Mouse (Mus musculus): ENCODE results near the gene Adgra3. TPM values are rescaled to one million over a fixed set of nuclear protein-coding genes. Genes with fewer than 3 reads are reported as not detected.
A peak's percentile ranks its signal among the peaks of the same experiment; 100 is the strongest.

Adgra3 gene
- total RNA-seq, 2 experiments from 2014 or later = 22.3 to 24.3 TPM

- intact Hi-C loops (cut with DNase I) = no loop called here
- peak in 1 of 2 experiments; percentile 28 for DNase-seq
Observed at GRCm38 (mm10) chr5:50034231-50034630, 24.6 kb downstream of the Adgra3 start.

DNA sequence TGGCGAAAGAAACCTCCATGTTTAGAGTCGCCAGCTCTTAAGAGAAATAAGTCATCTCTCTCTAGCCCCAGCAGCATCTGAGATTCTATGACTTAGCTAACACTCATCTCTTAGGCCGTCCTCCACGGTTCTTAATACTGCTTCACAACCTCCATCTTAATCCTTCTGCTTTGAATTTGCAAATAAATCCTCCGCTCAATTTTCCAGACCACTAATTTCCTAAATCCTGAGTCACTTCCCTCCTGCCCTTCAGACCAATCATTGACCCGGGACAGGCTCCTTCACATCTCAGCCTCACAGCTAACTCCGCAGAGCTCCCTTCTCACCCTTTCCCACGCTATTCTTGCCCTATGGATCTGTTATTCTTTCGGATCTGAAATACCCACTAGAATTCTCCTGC is 25.1 kb downstream of the Adgra3 start:
- DNase-seq = no peak
- intact Hi-C loops (cut with DNase I) = no loop called here

- intact Hi-C loops (cut with DNase I) = no loop called here
- no peak for DNase-seq
Observed at GRCm38 (mm10) chr5:50032332-50032731, 26.5 kb downstream of the Adgra3 start.

GRCm38 (mm10) chr5:50031763-50032272 is 27.0 kb downstream of the Adgra3 start:
- intact Hi-C loops (cut with DNase I) = no loop called here
- no peak for DNase-seq

- no peak for DNase-seq
- intact Hi-C loops (cut with DNase I) = no loop called here
Observed at GRCm38 (mm10) chr5:50031288-50031687, 27.5 kb downstream of the Adgra3 start.

GRCm38 (mm10) chr5:50029662-50030061 is 29.1 kb downstream of the Adgra3 start:
- no peak for DNase-seq
- intact Hi-C loops (cut with DNase I) = no loop called here

GRCm38 (mm10) chr5:50027561-50027960 is 31.2 kb downstream of the Adgra3 start:
- intact Hi-C loops (cut with DNase I) = no loop called here
- no peak for DNase-seq

- intact Hi-C loops (cut with DNase I) = no loop called here
- peak; percentile 24 to 40 for DNase-seq
Observed at GRCm38 (mm10) chr5:50027001-50027400, 31.8 kb downstream of the Adgra3 start.

- intact Hi-C loops (cut with DNase I) = no loop called here
- no peak for DNase-seq
Observed at GRCm38 (mm10) chr5:50026148-50026547, 32.7 kb downstream of the Adgra3 start.

DNA sequence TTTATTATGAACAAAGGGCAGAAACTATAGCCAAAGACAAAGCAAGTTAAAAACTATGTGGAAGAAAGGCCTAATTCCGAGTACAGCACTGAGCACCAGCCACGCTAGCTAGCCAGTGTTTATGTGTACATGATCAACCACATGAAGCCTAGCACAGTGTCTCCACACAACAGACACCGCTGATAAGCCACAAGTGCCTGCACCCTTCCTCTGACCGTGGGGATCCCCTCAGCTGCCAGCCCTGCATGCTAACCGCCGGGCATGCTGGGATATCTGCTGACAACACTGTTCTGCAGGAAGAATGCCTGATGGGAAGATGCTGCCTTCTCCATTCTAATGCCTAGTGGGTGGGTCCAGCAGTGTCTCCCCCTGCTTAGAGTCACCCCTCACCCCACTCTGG is 34.7 kb downstream of the Adgra3 start:
- intact Hi-C loops (cut with DNase I) = no loop called here

DNA sequence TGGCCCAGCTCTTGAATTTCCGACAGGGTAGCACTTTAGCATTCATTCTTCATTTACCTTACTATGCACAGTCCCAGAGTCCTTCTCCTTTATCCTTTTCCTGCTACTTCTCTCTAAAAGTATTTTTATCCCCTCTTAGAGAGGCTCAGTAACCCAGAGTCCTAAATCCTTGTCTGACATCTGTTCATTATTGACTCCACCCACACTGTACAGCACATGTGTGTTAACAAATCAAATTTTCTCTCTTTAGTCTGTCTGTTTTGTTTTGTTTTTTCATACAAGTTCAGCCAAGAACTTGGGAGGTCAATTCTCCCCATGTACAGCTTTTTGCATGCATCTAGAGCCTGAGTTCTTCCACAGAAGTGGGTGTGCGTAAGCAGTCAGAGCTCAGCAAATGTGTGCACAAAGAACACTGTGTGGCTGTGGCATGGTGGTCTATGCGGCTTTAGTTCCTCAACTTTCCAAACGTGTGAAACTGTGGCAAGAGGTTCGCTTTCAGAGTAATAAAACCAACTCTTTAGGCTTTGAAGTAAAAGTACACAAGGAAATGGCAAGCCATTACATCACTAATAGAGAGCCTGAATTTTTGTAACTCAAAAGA is 42.7 kb downstream of the Adgra3 start:
- DNase-seq = no peak
- intact Hi-C loops (cut with DNase I) = no loop called here

More for the DNA sequence above, 34.7 kb downstream of the Adgra3 start:
- DNase-seq = no peak

- intact Hi-C loops (cut with DNase I) = no loop called here
- DNase-seq = no peak
Observed at GRCm38 (mm10) chr5:50015147-50015697, 43.6 kb downstream of the Adgra3 start.

GRCm38 (mm10) chr5:50014658-50015057 is 44.1 kb downstream of the Adgra3 start:
- intact Hi-C loops (cut with DNase I) = no loop called here
- DNase-seq = no peak

DNA sequence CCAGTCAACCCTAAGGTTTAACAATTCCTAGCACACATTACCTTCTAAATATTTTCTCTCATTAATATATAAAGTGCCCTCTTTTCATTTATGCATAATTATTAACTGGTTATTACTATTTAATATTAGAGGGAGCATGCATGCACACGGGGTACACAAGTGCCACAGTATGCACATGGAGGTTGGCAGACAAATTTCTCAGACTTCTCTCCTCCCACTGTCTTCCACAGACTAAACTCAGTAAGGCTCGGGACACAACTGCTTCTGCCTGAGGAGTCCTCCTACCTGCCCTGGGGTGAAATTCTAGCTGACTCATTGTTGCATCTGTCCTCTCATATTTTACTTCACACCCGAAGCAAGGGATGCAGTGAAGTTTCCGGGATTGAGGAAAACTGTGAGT is 44.8 kb downstream of the Adgra3 start:
- DNase-seq = no peak
- intact Hi-C loops (cut with DNase I) = no loop called here

DNA sequence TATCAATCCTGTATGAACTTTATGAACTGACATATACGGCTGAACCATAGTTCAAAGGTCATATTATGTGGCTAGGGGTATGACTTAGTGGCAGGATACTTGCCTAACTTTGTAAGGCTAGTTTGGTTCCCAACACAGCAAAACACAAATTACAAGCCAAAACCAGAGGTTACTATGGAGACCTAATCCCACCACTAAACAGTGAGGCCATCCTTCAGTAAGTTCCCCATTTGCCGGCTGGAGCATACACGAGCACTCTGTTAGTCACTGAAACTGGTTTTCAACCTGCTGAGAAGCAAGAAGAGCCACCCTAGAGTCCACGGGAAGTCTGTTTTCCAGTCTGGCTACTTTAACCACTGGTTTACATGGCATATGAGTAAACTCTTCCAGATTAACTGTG is 50.0 kb downstream of the Adgra3 start:
- intact Hi-C loops (cut with DNase I) = no loop called here
- DNase-seq = no peak

DNA sequence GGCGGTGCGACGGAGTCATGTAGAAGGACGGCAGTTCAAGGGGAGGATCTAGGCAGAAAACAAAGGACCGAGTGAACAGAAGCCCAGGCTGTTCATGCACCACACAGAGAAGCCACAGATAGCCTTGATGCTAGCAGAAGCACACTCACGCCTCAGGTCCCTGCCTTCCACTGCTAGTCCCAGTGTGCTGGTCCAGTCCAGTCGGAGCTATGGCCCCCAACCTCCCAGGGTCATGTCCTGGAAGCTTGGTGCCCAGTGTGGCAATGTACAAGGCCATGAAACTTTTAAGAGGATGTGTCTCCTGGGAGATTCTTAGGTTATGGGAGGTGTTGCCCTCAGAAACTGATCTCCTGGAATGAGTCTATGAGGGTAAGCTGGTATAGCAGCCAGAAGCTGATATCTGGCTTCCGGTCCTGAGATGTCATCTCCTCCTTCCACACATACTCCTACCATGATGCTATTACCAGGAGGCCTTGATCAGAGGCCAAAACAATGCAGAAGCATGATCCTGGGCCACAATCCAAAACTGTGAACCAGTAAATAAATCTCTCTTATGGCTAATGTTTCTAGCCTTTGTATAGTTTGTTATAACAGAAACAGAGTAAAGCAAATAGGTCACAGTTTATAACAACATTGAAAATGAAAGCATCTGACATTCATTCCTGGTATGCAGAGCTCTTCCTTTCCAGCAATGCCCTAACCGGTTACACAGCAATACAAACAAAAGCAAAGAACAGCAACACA is 51.7 kb downstream of the Adgra3 start:
- intact Hi-C loops (cut with DNase I) = no loop called here
- DNase-seq = peak in 1 of 2 experiments; percentile 14

DNA sequence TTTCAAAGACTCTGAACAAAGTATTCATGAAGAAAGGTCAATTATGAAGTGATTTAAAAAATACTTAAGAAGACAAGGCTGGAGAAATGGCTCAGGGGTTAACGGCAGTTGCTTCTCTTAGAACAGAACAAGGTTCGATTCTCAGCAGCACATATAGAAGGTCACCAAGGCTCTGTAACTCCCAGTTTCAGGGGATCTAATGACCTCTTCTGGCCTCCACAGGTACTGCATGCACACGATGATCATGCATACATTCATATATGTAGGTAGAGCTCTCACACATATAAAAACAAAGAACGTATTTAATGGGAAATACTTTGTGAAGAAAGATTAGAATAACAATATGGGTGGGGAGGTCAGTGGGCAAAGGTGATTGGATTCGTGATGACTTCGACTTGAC is 56.5 kb downstream of the Adgra3 start:
- DNase-seq = peak in 1 of 2 experiments; percentile 14
- intact Hi-C loops (cut with DNase I) = no loop called here

- DNase-seq = peak; percentile 9 to 25
- intact Hi-C loops (cut with DNase I) = no loop called here
Observed at GRCm38 (mm10) chr5:49999764-50000163, 59.0 kb downstream of the Adgra3 start.

- no peak for DNase-seq
- intact Hi-C loops (cut with DNase I) = no loop called here
Observed at GRCm38 (mm10) chr5:49997019-49997418, 61.8 kb downstream of the Adgra3 start.

GRCm38 (mm10) chr5:49996457-49996856 is 62.3 kb downstream of the Adgra3 start:
- intact Hi-C loops (cut with DNase I) = no loop called here
- DNase-seq = no peak

GRCm38 (mm10) chr5:49990737-49991323 is 68.0 kb downstream of the Adgra3 start:
- intact Hi-C loops (cut with DNase I) = no loop called here
- no peak for DNase-seq

Measured in heart, postnatal 14 days (tissue).